Mouse (Mus musculus): ENCODE data around the gene Ahdc1. TPM values are rescaled to one million over a fixed set of nuclear protein-coding genes. Genes with fewer than 3 reads are reported as not detected.

Ahdc1 gene
- polyA plus RNA-seq, 1 experiment from 2014 or later, result 10.5 TPM

DNA sequence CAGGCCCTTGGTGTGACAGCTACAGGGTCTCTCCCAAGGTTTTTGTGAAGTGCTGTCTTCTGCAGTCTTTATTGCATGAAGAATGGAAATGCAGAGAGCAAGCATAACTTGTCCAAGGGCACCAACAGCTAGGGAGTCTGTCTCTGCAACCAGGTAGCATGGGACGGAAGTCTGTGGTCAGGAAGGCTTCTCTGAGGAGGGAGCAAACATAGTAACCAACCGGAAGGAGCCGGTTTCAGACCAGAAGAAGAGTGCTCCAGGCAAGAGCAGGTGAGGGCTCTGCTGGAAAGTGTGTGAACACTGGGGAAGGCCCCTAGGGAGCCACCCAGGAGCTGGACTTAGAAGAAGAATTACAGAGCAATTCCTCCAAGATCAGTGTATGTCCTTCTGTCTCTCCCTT is 39.0 kb upstream of the Ahdc1 start:
- H3K9me3 ChIP-seq (ENCODE audit: control insufficient read depth, low read length), result no peaks in the 10 kb centered on the region
- no peak overlapping the region for H3K4me3 ChIP-seq (ENCODE audit: low read depth, low read length)
- H3K4me2 ChIP-seq (ENCODE audit: low read depth, severe bottlenecking), result no peak overlapping the region
- no peak for DNase-seq (ENCODE audit: low spot score)
- no peak for ATAC-seq (ENCODE audit: insufficient number of reproducible peaks, low FRiP score, low TSS enrichment, low read depth)
- 0 out of 2 replicates have a peak, but pooled peaks cover 4% of the 10 kb centered on the region for H3K27me3 ChIP-seq (ENCODE audit: control insufficient read depth, insufficient read depth, low read length)
- no peak overlapping the region for H3K27ac ChIP-seq (replicated peaks; ENCODE audit: low read depth, low read length)
- no peaks in the 10 kb centered on the region for H3K36me3 ChIP-seq (ENCODE audit: control insufficient read depth, insufficient read depth, low read length)
- H3K9ac ChIP-seq (ENCODE audit: low read length), result no peak overlapping the region
- peaks cover 14% of the 10 kb centered on the region for H3K4me1 ChIP-seq (ENCODE audit: control insufficient read depth, insufficient read depth, low read length)
- 74% methylated on average over 3 of the region's 3 CpGs for WGBS

DNA sequence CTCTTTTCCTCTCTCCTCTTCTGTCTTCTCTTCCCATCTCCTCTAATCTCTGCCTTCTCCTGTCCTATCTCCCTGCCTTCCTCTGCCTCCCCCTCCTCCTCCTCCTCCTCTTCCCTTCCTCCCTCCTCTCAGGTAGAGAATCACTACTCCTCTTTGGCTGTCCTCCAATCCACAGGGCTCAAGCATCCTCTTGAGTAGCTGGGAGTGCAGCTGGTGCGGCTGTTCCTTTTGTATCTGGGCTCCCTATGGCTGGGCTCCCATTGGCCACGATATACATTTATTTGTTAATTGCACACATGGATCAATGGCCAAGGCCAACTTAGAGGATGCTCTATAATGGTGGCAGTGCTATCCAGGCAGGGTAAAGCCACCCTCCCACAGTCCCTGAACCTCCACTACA is 38.5 kb upstream of the Ahdc1 start:
- no peaks in the 10 kb centered on the region for H3K36me3 ChIP-seq (ENCODE audit: control insufficient read depth, insufficient read depth, low read length)
- no peaks in the 10 kb centered on the region for H3K9me3 ChIP-seq (ENCODE audit: control insufficient read depth, low read length)
- H3K4me3 ChIP-seq (ENCODE audit: low read depth, low read length), result no peak overlapping the region
- WGBS, result 61% methylated on average over 2 of the region's 2 CpGs
- DNase-seq (ENCODE audit: low spot score) (no peak), ATAC-seq (ENCODE audit: insufficient number of reproducible peaks, low FRiP score, low TSS enrichment, low read depth) (no peak)
- no peak overlapping the region for H3K27ac ChIP-seq (replicated peaks; ENCODE audit: low read depth, low read length)
- no peak overlapping the region for H3K9ac ChIP-seq (ENCODE audit: low read length)
- 0 out of 2 replicates have a peak, but pooled peaks cover 4% of the 10 kb centered on the region for H3K27me3 ChIP-seq (ENCODE audit: control insufficient read depth, insufficient read depth, low read length)
- no peak overlapping the region for H3K4me2 ChIP-seq (ENCODE audit: low read depth, severe bottlenecking)
- peaks cover 14% of the 10 kb centered on the region for H3K4me1 ChIP-seq (ENCODE audit: control insufficient read depth, insufficient read depth, low read length)

DNA sequence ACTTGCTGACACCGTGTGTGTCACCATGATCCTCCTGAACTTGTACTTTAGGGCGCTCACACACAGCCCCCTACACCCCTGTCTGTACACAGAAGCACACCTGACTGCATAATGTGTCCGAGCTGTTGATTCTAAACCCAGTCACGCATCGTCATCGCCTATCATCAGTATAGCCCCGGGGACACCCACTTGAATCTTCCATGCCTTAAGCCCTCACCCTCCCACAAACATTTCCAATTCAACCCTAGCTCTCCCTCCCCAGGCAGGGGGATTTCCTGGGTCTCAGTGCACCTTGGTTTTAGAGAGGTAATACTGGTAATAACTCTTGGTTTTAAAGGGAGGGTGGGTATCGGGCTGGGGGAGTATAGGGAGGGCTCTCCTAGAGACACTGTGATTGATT is 37.9 kb upstream of the Ahdc1 start:
- H3K27me3 ChIP-seq (ENCODE audit: control insufficient read depth, insufficient read depth, low read length), result 0 out of 2 replicates have a peak, but pooled peaks cover 4% of the 10 kb centered on the region
- H3K4me2 ChIP-seq (ENCODE audit: low read depth, severe bottlenecking), result no peak overlapping the region
- no peaks in the 10 kb centered on the region for H3K36me3 ChIP-seq (ENCODE audit: control insufficient read depth, insufficient read depth, low read length)
- H3K27ac ChIP-seq (replicated peaks; ENCODE audit: low read depth, low read length), result no peak overlapping the region
- WGBS, result 48% methylated on average over 8 of the region's 8 CpGs
- no peak overlapping the region for H3K4me3 ChIP-seq (ENCODE audit: low read depth, low read length)
- DNase-seq (ENCODE audit: low spot score) (no peak), ATAC-seq (ENCODE audit: insufficient number of reproducible peaks, low FRiP score, low TSS enrichment, low read depth) (no peak)
- peaks cover 14% of the 10 kb centered on the region for H3K4me1 ChIP-seq (ENCODE audit: control insufficient read depth, insufficient read depth, low read length)
- no peak overlapping the region for H3K9ac ChIP-seq (ENCODE audit: low read length)
- H3K9me3 ChIP-seq (ENCODE audit: control insufficient read depth, low read length), result no peaks in the 10 kb centered on the region

DNA sequence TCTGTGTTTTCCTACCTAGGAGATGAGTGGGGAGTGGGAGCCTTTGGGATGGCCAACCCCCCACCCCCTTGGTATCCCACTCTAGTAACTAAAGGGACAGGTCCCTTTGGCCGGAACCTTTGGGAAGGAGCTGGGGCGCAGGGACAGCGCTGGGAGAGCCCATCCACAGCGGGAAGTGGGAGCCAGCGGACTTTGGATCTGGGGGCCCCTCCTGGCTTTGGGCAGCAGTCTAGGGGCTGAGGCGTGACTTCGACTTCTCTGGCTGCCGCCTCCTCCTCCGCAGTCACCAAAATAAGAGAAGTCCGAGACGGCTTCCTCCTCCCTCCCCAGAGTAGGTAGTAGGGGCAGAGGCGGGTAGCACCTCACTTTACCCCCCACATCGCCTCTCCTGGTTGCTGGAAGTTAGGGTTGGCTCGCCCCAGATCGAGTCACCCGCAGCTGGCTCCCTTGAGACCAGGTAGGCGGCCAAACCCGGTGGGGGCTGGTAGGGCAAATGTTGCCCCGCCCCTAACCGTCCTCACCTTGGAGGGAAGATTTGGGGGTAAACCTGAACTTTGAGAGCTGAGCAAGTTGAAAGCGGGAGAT is 37.2 kb upstream of the Ahdc1 start, which contains the start of gene Fgr:
TSS of gene Fgr (plus strand) at position 282 of the 585 bp plus-strand sequence.
- Histone ChIP-seq H3K9ac (ENCODE audit: low read length) (peak within 1 kb of the TSS; percentile 54), H3K9me3 (ENCODE audit: control insufficient read depth, low read length) (no peaks in the 10 kb centered on the region), H3K4me2 (ENCODE audit: low read depth, severe bottlenecking) (peak within 1 kb of the TSS; percentile 53), H3K27me3 (ENCODE audit: control insufficient read depth, insufficient read depth, low read length) (0 out of 2 replicates have a peak, but pooled peaks cover 4% of the 10 kb centered on the region), H3K4me1 (ENCODE audit: control insufficient read depth, insufficient read depth, low read length) (peaks cover 14% of the 10 kb centered on the region), H3K4me3 (ENCODE audit: low read depth, low read length) (peak within 1 kb of the TSS; percentile 10), H3K36me3 (ENCODE audit: control insufficient read depth, insufficient read depth, low read length) (no peaks in the 10 kb centered on the region), H3K27ac (replicated peaks; ENCODE audit: low read depth, low read length) (peak within 1 kb of the TSS; percentile 62; the same call in 1 of the 2 replicates)
- 13% methylated on average over 21 of the region's 21 CpGs for WGBS
- DNase-seq (ENCODE audit: low spot score) (no peak), ATAC-seq (ENCODE audit: insufficient number of reproducible peaks, low FRiP score, low TSS enrichment, low read depth) (no peak)

DNA sequence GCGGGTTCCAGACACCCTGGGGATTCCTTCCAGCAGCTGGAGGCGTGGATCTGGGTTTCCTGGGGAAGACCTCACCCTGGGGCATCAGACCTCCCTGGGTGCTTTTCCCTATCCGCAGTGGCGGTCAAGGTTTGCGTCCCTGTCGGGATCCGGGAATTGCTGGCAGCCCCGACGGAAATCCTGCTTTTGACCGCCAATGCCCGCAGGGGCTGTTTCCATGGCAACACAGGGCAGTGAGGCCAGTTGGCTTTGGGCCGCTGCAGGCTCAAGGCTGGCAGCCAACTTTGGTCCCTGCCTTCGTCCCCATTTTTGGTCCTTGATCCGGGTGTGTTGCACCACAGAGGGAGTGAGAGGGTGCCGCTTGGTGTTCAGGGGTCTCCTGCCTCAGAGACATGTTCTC is 36.2 kb upstream of the Ahdc1 start:
- Histone ChIP-seq H3K27me3 (ENCODE audit: control insufficient read depth, insufficient read depth, low read length) (0 out of 2 replicates have a peak, but pooled peaks cover 4% of the 10 kb centered on the region), H3K27ac (replicated peaks; ENCODE audit: low read depth, low read length) (peak overlapping the region; percentile 62; the same call in 1 of the 2 replicates), H3K4me2 (ENCODE audit: low read depth, severe bottlenecking) (peak overlapping the region; percentile 53), H3K36me3 (ENCODE audit: control insufficient read depth, insufficient read depth, low read length) (no peaks in the 10 kb centered on the region), H3K4me3 (ENCODE audit: low read depth, low read length) (peak overlapping the region; percentile 10), H3K4me1 (ENCODE audit: control insufficient read depth, insufficient read depth, low read length) (peaks cover 14% of the 10 kb centered on the region), H3K9ac (ENCODE audit: low read length) (peak overlapping the region; percentile 54), H3K9me3 (ENCODE audit: control insufficient read depth, low read length) (no peaks in the 10 kb centered on the region)
- ATAC-seq (ENCODE audit: insufficient number of reproducible peaks, low FRiP score, low TSS enrichment, low read depth), result no peak
- peak; percentile 89 for DNase-seq (ENCODE audit: low spot score)
- WGBS, result 2% methylated on average over 15 of the region's 15 CpGs

DNA sequence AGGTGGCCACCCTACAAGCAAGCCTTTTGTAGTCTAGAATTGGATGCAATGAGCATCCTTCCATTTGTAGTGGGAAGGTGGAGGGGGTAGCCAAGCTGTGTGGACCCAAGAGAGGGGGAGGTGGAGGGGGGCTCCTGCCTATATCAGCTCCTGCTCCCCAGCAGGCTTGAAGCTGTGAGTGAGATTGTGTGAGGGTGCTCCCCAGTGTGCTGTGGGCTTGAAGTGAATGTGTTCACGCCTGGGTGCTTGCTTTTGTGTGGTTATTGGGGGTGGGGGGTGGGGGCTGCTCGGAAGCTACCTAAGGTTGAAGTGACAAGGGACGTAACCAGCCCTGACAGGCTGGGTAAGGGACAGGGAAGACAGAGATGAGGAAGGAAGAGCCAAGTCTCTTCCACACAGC is 35.3 kb upstream of the Ahdc1 start:
- WGBS, result 76% methylated on average over 3 of the region's 3 CpGs
- no peak overlapping the region for H3K4me2 ChIP-seq (ENCODE audit: low read depth, severe bottlenecking)
- H3K4me3 ChIP-seq (ENCODE audit: low read depth, low read length), result no peak overlapping the region
- H3K36me3 ChIP-seq (ENCODE audit: control insufficient read depth, insufficient read depth, low read length), result no peaks in the 10 kb centered on the region
- H3K27ac ChIP-seq (replicated peaks; ENCODE audit: low read depth, low read length), result no peak overlapping the region
- DNase-seq (ENCODE audit: low spot score) (no peak), ATAC-seq (ENCODE audit: insufficient number of reproducible peaks, low FRiP score, low TSS enrichment, low read depth) (no peak)
- H3K9me3 ChIP-seq (ENCODE audit: control insufficient read depth, low read length), result no peaks in the 10 kb centered on the region
- 0 out of 2 replicates have a peak, but pooled peaks cover 4% of the 10 kb centered on the region for H3K27me3 ChIP-seq (ENCODE audit: control insufficient read depth, insufficient read depth, low read length)
- no peak overlapping the region for H3K9ac ChIP-seq (ENCODE audit: low read length)
- H3K4me1 ChIP-seq (ENCODE audit: control insufficient read depth, insufficient read depth, low read length), result peaks cover 14% of the 10 kb centered on the region

DNA sequence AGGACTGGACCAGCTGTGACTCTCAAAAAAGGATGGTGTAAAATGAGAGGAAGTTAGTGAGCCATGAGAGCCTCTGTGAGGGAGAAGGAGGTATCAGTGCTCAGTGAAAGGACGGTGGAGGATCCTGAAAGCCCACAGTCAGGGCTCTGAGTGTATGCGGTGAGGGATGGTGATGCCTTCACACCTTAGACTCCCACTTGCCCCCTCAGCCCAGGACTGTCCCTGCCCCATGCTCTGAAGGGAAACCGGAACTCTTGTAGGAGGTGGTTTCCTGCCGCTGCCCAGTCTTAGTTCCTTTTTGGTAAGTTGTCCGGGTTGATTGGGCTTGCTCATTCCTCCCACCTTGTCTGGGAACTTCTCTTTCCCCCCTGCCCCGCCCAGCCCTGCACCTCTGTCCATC is 34.3 kb upstream of the Ahdc1 start:
- Histone ChIP-seq H3K4me1 (ENCODE audit: control insufficient read depth, insufficient read depth, low read length) (peaks cover 14% of the 10 kb centered on the region), H3K9ac (ENCODE audit: low read length) (no peak overlapping the region), H3K9me3 (ENCODE audit: control insufficient read depth, low read length) (no peaks in the 10 kb centered on the region), H3K4me3 (ENCODE audit: low read depth, low read length) (no peak overlapping the region), H3K27ac (replicated peaks; ENCODE audit: low read depth, low read length) (no peak overlapping the region), H3K27me3 (ENCODE audit: control insufficient read depth, insufficient read depth, low read length) (0 out of 2 replicates have a peak, but pooled peaks cover 4% of the 10 kb centered on the region), H3K4me2 (ENCODE audit: low read depth, severe bottlenecking) (no peak overlapping the region), H3K36me3 (ENCODE audit: control insufficient read depth, insufficient read depth, low read length) (no peaks in the 10 kb centered on the region)
- DNase-seq (ENCODE audit: low spot score) (no peak), ATAC-seq (ENCODE audit: insufficient number of reproducible peaks, low FRiP score, low TSS enrichment, low read depth) (no peak)
- WGBS, result 76% methylated on average over 6 of the region's 6 CpGs

DNA sequence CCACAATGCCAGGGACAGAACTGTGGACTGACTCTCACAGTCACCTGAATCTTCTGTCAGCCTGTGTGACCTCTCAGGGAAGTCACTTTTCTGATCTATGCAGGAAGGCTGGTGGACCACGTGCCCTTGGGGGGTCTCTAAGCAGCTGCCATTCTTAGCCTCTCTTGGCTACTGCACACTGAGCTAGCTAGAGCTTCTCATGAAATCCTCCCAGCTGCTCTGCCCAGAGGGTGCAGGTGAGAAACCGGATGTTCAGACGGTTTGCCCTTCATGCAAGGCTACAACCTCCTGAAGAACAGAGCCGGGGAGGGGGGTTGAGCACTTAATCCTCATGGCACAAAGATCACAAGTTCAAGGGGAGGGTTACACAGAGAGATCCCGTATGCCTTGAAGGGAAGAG is 33.5 kb upstream of the Ahdc1 start:
- Histone ChIP-seq H3K4me2 (ENCODE audit: low read depth, severe bottlenecking) (no peak overlapping the region), H3K27ac (replicated peaks; ENCODE audit: low read depth, low read length) (no peak overlapping the region), H3K4me3 (ENCODE audit: low read depth, low read length) (no peak overlapping the region), H3K27me3 (ENCODE audit: control insufficient read depth, insufficient read depth, low read length) (0 out of 2 replicates have a peak, but pooled peaks cover 4% of the 10 kb centered on the region), H3K9me3 (ENCODE audit: control insufficient read depth, low read length) (no peaks in the 10 kb centered on the region), H3K9ac (ENCODE audit: low read length) (no peak overlapping the region), H3K36me3 (ENCODE audit: control insufficient read depth, insufficient read depth, low read length) (no peaks in the 10 kb centered on the region), H3K4me1 (ENCODE audit: control insufficient read depth, insufficient read depth, low read length) (peaks cover 14% of the 10 kb centered on the region)
- DNase-seq (ENCODE audit: low spot score), result no peak
- ATAC-seq (ENCODE audit: insufficient number of reproducible peaks, low FRiP score, low TSS enrichment, low read depth), result no peak
- WGBS, result 49% methylated on average over 5 of the region's 5 CpGs

Data from limb, embryonic 11.5 days (tissue).